Mouse (Mus musculus): ENCODE measurements around the gene Pafah1b1. TPM values are rescaled to one million over a fixed set of nuclear protein-coding genes. Genes with fewer than 3 reads are reported as not detected.

The Pafah1b1 gene
- polyA plus RNA-seq (2015; fragmentation: Nextera tagmentation; extraction: Ambion mirVana), result 62.1 and 68.6 TPM in 2 replicates

GRCm38 (mm10) chr11:74724235-74724791 lies at the start of gene Pafah1b1:
Pafah1b1 (minus strand) TSS chr11:74724670.
- Histone ChIP-seq H3K27me3 (replicated peaks; ENCODE audit: control insufficient read depth, insufficient read depth, low read length) (no peaks in the 10 kb centered on the region), H3K4me2 (replicated peaks; ENCODE audit: low read depth) (peak within 1 kb of the TSS; percentile 77), H3K4me1 (replicated peaks; ENCODE audit: control insufficient read depth, insufficient read depth, low read length) (peaks cover 3% of the 10 kb centered on the region; the same call in 1 of the 2 replicates), H3K36me3 (ENCODE audit: control insufficient read depth, insufficient read depth) (no peaks in the 10 kb centered on the region), H3K27ac (ENCODE audit: low read depth, low read length) (peak within 1 kb of the TSS; percentile 100), H3K4me3 (ENCODE audit: low read depth, low read length) (peak within 1 kb of the TSS; percentile 97), H3K9ac (ENCODE audit: low read depth, low read length) (peak within 1 kb of the TSS; percentile 97), H3K9me3 (ENCODE audit: control insufficient read depth) (no peaks in the 10 kb centered on the region)
- TF ChIP-seq CTCF (IDR thresholded peaks at IDR 0.05; ENCODE audit: low read depth), result peak; percentile 60
- WGBS, result under 1% methylated on average over 33 of the region's 56 CpGs
- ATAC-seq, result peak; percentile 97

GRCm38 (mm10) chr11:74772386-74772785 lies 47.9 kb upstream of the Pafah1b1 start:
- H3K9ac ChIP-seq (ENCODE audit: low read depth, low read length), result no peak overlapping the region
- WGBS, result 85% methylated on average over 2 of the region's 2 CpGs
- peaks cover 4% of the 10 kb centered on the region; the same call in 1 of the 2 replicates for H3K4me1 ChIP-seq (replicated peaks; ENCODE audit: control insufficient read depth, insufficient read depth, low read length)
- no peak for TF ChIP-seq CTCF (IDR thresholded peaks at IDR 0.05; ENCODE audit: low read depth)
- no peaks in the 10 kb centered on the region for H3K9me3 ChIP-seq (ENCODE audit: control insufficient read depth)
- H3K4me2 ChIP-seq (replicated peaks; ENCODE audit: low read depth), result no peak overlapping the region
- H3K36me3 ChIP-seq (ENCODE audit: control insufficient read depth, insufficient read depth), result peaks cover 16% of the 10 kb centered on the region; the same call in 1 of the 2 replicates
- no peak overlapping the region for H3K27ac ChIP-seq (ENCODE audit: low read depth, low read length)
- ATAC-seq, result no peak
- H3K4me3 ChIP-seq (ENCODE audit: low read depth, low read length), result no peak overlapping the region
- H3K27me3 ChIP-seq (replicated peaks; ENCODE audit: control insufficient read depth, insufficient read depth, low read length), result no peaks in the 10 kb centered on the region

GRCm38 (mm10) chr11:74771650-74772049 lies 47.2 kb upstream of the Pafah1b1 start:
- no peak for TF ChIP-seq CTCF (IDR thresholded peaks at IDR 0.05; ENCODE audit: low read depth)
- Histone ChIP-seq H3K4me3 (ENCODE audit: low read depth, low read length) (peak overlapping the region; percentile 86; the same call in 1 of the 2 replicates), H3K36me3 (ENCODE audit: control insufficient read depth, insufficient read depth) (peaks cover 12% of the 10 kb centered on the region; the same call in 1 of the 2 replicates), H3K27me3 (replicated peaks; ENCODE audit: control insufficient read depth, insufficient read depth, low read length) (no peaks in the 10 kb centered on the region), H3K4me1 (replicated peaks; ENCODE audit: control insufficient read depth, insufficient read depth, low read length) (peaks cover 4% of the 10 kb centered on the region; the same call in 1 of the 2 replicates), H3K9me3 (ENCODE audit: control insufficient read depth) (no peaks in the 10 kb centered on the region), H3K4me2 (replicated peaks; ENCODE audit: low read depth) (peak overlapping the region; percentile 89), H3K9ac (ENCODE audit: low read depth, low read length) (no peak overlapping the region), H3K27ac (ENCODE audit: low read depth, low read length) (no peak overlapping the region)
- no peak for ATAC-seq
- 65% methylated on average over 4 of the region's 4 CpGs for WGBS

- H3K9me3 ChIP-seq (ENCODE audit: control insufficient read depth), result no peaks in the 10 kb centered on the region
- ATAC-seq, result no peak
- peak overlapping the region; percentile 89 for H3K4me2 ChIP-seq (replicated peaks; ENCODE audit: low read depth)
- peak overlapping the region; percentile 77 for H3K9ac ChIP-seq (ENCODE audit: low read depth, low read length)
- H3K36me3 ChIP-seq (ENCODE audit: control insufficient read depth, insufficient read depth), result peaks cover 12% of the 10 kb centered on the region; the same call in 1 of the 2 replicates
- 7% methylated on average over 8 of the region's 8 CpGs for WGBS
- H3K4me1 ChIP-seq (replicated peaks; ENCODE audit: control insufficient read depth, insufficient read depth, low read length), result peaks cover 4% of the 10 kb centered on the region; the same call in 1 of the 2 replicates
- peak overlapping the region; percentile 92 for H3K27ac ChIP-seq (ENCODE audit: low read depth, low read length)
- TF ChIP-seq CTCF (IDR thresholded peaks at IDR 0.05; ENCODE audit: low read depth), result no peak
- H3K4me3 ChIP-seq (ENCODE audit: low read depth, low read length), result peak overlapping the region; percentile 86
- H3K27me3 ChIP-seq (replicated peaks; ENCODE audit: control insufficient read depth, insufficient read depth, low read length), result no peaks in the 10 kb centered on the region
Measured at GRCm38 (mm10) chr11:74771234-74771633, 46.8 kb upstream of the Pafah1b1 start.

GRCm38 (mm10) chr11:74770595-74771207 lies 46.2 kb upstream of the Pafah1b1 start, which contains the start of gene Mettl16:
Mettl16 (plus strand) TSS chr11:74770830.
- Histone ChIP-seq H3K9ac (ENCODE audit: low read depth, low read length) (peak within 1 kb of the TSS; percentile 77), H3K4me1 (replicated peaks; ENCODE audit: control insufficient read depth, insufficient read depth, low read length) (peaks cover 4% of the 10 kb centered on the region; the same call in 1 of the 2 replicates), H3K27ac (ENCODE audit: low read depth, low read length) (peak within 1 kb of the TSS; percentile 92), H3K27me3 (replicated peaks; ENCODE audit: control insufficient read depth, insufficient read depth, low read length) (no peaks in the 10 kb centered on the region), H3K4me3 (ENCODE audit: low read depth, low read length) (peak within 1 kb of the TSS; percentile 86), H3K4me2 (replicated peaks; ENCODE audit: low read depth) (peak within 1 kb of the TSS; percentile 89), H3K36me3 (ENCODE audit: control insufficient read depth, insufficient read depth) (peaks cover 12% of the 10 kb centered on the region; the same call in 1 of the 2 replicates), H3K9me3 (ENCODE audit: control insufficient read depth) (no peaks in the 10 kb centered on the region)
- peak; percentile 96 for ATAC-seq
- no peak for TF ChIP-seq CTCF (IDR thresholded peaks at IDR 0.05; ENCODE audit: low read depth)
- under 1% methylated on average over 43 of the region's 43 CpGs for WGBS

- no peak for ATAC-seq
- H3K9ac ChIP-seq (ENCODE audit: low read depth, low read length), result peak overlapping the region; percentile 77
- TF ChIP-seq CTCF (IDR thresholded peaks at IDR 0.05; ENCODE audit: low read depth), result no peak
Measured at GRCm38 (mm10) chr11:74770037-74770436, 45.6 kb upstream of the Pafah1b1 start.

More at GRCm38 (mm10) chr11:74770037-74770436, 45.6 kb upstream of the Pafah1b1 start:
- H3K9me3 ChIP-seq (ENCODE audit: control insufficient read depth), result no peaks in the 10 kb centered on the region
- WGBS, result 81% methylated on average over 9 of the region's 9 CpGs
- peaks cover 12% of the 10 kb centered on the region; the same call in 1 of the 2 replicates for H3K36me3 ChIP-seq (ENCODE audit: control insufficient read depth, insufficient read depth)
- peaks cover 4% of the 10 kb centered on the region; the same call in 1 of the 2 replicates for H3K4me1 ChIP-seq (replicated peaks; ENCODE audit: control insufficient read depth, insufficient read depth, low read length)
- peak overlapping the region; percentile 86 for H3K4me3 ChIP-seq (ENCODE audit: low read depth, low read length)
- H3K27me3 ChIP-seq (replicated peaks; ENCODE audit: control insufficient read depth, insufficient read depth, low read length), result no peaks in the 10 kb centered on the region
- peak overlapping the region; percentile 89 for H3K4me2 ChIP-seq (replicated peaks; ENCODE audit: low read depth)
- H3K27ac ChIP-seq (ENCODE audit: low read depth, low read length), result peak overlapping the region; percentile 30; the same call in 1 of the 2 replicates
